Mouse (Mus musculus) forebrain, embryonic 12.5 days (tissue): Measurements from ENCODE around the gene Ldhc. TPM values are rescaled to one million over a fixed set of nuclear protein-coding genes. Genes with fewer than 3 reads are reported as not detected.

Experiments used
- polyA plus RNA-seq: library from polyadenylated mRNA; unstranded; fragments of >200 nt; fragmentation: Nextera tagmentation; extraction: Ambion mirVana; gene quantifications from 2 replicates; pipeline ENCODE4 v1.2.1, GENCODE M21; 2016

Ldhc gene
- polyA plus RNA-seq, 1 experiment from 2014 or later: not detected

Other genes starting within 250 kb of the Ldhc start
- 19.0 and 19.6 TPM in 2 replicates for gene Sergef, start 221.4 kb upstream of the Ldhc start, polyA plus RNA-seq
- gene Tph1, start 188.7 kb upstream of the Ldhc start, polyA plus RNA-seq: 0.63 and 0.76 TPM in 2 replicates
- gene Saal1, start 150.5 kb upstream of the Ldhc start, polyA plus RNA-seq: 37.0 and 37.2 TPM in 2 replicates
- gene Saa3, start 145.5 kb upstream of the Ldhc start, polyA plus RNA-seq: not detected in 2 replicates
- gene Saa4, start 128.6 kb upstream of the Ldhc start, polyA plus RNA-seq: not detected in 2 replicates
- gene Saa1, start 118.2 kb upstream of the Ldhc start, polyA plus RNA-seq: not detected in 2 replicates
- gene Saa2, start 109.4 kb upstream of the Ldhc start, polyA plus RNA-seq: not detected in 2 replicates
- 23.9 and 25.3 TPM in 2 replicates for gene Hps5, start 65.1 kb upstream of the Ldhc start, polyA plus RNA-seq
- gene Gtf2h1, start 65.1 kb upstream of the Ldhc start, polyA plus RNA-seq: 52.6 and 55.4 TPM in 2 replicates
- 1,021 and 1,078 TPM in 2 replicates for gene Ldha, start 19.7 kb upstream of the Ldhc start, polyA plus RNA-seq
- 344 and 355 TPM in 2 replicates for gene Tsg101, start 58.8 kb downstream of the Ldhc start, polyA plus RNA-seq
- 13.2 and 13.8 TPM in 2 replicates for gene Uevld, start 97.3 kb downstream of the Ldhc start, polyA plus RNA-seq
- gene Gm9999, start 122.4 kb downstream of the Ldhc start, polyA plus RNA-seq: not detected in 2 replicates
- 12.3 and 13.5 TPM in 2 replicates for gene Spty2d1, start 147.2 kb downstream of the Ldhc start, polyA plus RNA-seq
- 13.9 and 15.2 TPM in 2 replicates for gene Tmem86a, start 189.4 kb downstream of the Ldhc start, polyA plus RNA-seq